Mouse (Mus musculus) spleen, postnatal 4 days (tissue): ENCODE data around the gene Aifm1.

Experiments used
- DNase-seq, 2 experiments: peaks; one replicate each; pipeline ENCODE4 v3.0.0; 2022; ENCODE audit warnings: low spot score in 2 of 2

Aifm1 gene

DNA sequence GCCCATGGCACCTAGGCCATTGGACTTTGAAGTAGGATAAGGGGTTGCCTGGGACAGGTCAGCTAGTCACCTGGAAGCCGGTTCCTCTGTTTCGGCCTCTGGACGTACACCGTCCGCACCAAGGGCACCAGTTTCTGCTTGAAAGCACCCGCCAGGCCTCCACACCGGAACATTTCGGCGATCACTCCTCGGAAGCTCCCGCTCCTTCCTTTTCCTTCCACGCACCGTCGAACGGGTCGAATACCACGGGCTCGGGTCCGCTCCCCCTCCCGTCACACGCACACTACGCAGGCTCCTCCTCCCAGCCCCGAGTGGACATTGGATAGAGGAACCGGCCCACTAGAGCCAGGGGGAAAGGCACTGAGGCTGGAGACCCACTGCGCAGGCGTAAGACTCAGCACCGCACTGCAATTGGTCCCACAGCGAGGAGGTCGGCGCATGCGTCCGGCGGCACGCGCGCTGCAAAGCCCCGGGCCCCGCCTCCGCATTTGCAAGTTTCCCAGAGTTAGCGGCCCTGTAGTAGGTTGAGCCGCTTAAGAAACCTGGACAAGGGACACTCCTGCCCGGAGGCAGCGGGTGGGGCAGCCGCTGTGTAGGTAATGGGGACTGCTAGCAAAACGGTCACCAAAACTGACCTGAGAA, at the start of gene Aifm1:
Gene Aifm1 (minus strand): TSS at position 398 of the 642 bp plus-strand sequence.
- DNase-seq: peak; percentile 90 to 93

DNA sequence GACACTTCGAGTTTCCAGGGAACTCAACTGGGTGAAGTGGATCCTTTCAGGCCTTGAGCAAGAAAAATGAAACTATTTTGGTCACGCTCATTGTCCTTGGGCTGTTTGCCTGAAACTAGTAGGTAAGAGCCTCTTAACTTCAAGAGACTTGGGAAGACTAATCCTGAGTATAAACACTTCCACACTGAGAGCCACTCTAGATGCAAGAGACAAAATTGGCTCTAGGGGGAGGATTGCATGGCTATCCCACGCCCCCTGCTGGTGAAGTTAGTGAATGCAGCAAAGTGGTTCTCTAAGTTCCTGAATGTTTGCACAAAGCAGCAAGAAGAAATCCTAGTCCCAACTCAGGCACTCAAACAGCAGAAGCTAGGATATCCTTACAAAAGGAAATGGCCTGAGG, 18.8 kb upstream of the Aifm1 start:
- DNase-seq: peak; percentile 54 to 86

DNA sequence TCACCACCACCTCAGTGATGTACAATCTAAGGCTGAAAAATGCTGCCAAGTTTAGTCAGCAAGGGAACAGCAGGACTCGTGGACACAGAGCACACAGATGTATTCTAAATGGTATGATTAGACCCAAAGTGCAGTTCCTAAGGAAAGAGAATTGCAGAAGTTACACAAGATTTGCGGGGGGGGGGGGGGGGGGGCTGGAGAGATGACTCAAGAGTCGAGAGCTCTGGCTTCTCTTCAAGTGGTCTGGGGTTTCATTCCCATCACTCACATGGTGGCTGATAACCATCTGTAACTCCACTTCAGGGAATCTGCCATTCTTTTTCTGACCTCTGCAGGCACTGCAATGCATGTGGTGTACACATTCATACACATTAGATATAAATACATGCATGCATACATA, 13.1 kb upstream of the Aifm1 start:
- DNase-seq: no peak

DNA sequence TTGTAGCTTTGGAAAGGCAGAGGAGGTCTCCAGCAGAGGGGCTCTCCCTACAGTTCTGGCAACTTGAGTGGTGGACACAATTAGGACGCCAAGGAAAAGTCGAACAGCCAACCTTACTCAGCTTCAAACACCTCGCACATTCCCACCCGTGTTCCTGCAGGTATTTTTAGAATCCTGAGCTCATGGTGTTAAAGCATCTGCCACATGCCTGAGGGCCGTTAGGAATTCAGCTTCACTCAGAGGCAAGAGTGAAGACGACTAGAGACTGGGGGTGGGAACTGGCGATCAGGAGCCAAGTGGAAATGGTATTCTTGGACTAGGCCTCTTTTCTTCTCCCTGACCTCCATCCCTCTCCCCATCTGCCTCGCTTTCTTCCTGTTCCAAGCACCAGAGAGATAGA, 12.5 kb upstream of the Aifm1 start:
- DNase-seq: no peak

DNA sequence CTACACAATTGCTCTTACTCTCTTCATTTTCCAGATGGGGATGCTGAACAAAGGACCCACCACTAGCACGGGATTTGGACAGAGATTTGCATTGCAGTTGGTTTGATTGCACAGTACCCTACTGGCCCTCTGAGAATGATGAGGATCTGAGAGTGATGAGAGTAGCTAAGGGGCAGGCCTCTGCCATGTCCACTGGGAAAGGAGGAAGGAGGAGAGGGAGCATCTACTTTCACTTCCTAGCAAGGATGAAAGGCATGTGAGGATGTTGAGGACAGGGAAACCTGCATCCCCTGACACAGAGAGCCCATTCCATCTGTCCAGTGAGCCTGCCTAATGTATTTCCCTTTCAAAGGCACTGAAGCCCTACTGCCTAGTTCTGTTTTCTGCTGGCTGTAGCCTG, 12.0 kb upstream of the Aifm1 start:
- DNase-seq: no peak

DNA sequence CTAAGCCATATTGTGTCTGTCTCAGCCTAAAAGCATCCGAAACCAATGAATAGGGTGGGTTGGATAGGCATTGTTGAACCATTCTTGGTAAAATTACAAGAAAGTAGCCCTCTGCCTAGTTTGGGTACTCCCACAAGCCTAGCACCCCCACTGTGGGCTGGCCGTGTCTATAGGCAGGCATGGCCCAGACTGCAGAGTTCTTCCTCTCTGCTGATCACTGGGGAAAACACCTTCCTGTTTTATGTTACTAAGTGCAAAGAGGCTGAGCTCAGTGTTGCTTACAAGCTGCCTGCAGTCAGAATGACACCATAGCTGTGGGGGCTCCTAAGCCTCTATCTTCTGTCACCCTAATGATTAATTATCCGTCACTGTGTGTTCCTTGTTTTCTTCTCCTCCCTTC, 10.1 kb upstream of the Aifm1 start:
- DNase-seq: no peak

DNA sequence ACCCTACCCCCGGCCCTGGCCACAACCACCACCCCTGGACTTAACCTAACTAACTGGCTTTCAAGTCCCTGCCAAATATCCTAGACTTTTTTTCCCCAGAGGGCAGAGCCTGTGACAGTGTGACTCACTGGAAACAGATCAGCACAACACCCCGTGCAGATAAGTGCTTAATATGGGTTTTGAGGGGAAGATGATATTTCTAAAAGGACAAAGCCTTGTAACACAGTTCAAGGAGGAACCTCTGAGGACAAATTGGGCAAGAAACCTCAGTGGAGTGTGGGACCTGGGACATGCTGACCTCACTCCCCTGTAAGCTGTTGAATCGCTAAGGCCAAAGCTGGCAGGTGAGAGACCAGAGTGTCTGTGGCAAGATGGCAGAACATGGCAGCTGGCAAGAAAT, 8.3 kb upstream of the Aifm1 start:
- DNase-seq: no peak

DNA sequence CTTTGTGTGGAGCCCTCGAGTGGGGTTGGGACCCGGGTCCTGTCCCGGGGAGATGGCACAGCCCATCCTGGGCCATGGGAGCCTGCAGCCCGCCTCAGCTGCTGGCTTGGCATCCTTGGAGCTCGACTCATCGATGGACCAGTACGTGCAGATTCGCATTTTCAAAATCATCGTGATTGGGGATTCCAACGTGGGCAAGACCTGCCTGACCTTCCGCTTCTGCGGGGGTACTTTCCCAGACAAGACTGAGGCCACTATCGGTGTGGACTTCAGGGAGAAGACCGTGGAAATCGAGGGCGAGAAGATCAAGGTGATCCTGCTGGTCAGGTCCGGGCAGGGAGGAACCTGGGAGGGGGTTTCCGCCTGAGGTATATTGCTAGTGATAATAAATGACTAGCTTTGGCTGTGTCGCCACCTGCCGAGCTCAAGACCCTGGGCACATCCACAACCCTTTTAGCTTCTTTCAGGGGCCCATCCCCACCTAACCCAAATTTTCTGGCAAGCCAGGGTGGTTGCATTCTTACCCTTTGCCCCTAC, 6.3 kb upstream of the Aifm1 start:
- no peak for DNase-seq

DNA sequence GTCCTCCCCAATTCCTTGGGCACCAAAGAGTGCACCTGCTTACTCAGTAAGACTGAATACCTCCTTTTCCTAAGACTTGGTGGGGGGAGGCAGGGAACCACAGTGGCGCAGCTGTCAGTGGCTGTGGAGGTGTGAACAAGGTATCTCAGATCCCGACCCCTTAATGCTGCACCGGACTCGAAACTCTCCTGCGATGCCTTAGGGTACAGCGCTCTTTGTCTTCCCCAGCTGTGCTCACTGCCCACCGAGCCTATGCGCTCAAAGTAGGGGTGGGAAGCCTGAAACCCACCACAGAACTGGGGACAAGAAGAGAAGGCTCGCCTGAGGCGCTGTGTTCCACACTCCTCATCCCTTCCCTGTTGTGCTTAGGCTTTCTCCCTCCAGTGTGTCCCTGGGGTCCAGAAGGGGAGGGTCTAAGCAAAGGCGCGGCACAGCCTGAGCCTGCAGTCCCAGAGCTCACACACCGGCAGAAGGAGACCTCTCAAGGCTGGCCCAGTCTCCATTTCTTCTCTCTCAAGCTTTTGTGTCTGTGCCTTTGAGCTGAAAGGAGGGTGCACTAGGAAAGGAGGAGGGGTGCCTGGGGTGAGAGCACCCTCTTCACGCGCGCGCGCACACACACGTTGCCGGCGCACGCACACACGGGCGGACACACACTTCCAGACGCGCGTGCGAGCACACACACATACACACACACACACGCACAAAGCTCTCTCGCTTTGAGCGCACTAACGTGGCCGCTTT, 5.6 kb upstream of the Aifm1 start, which contains the start of gene Rab33a:
Gene Rab33a (plus strand): TSS at position 478 of the 741 bp plus-strand sequence.
- DNase-seq: no peak

DNA sequence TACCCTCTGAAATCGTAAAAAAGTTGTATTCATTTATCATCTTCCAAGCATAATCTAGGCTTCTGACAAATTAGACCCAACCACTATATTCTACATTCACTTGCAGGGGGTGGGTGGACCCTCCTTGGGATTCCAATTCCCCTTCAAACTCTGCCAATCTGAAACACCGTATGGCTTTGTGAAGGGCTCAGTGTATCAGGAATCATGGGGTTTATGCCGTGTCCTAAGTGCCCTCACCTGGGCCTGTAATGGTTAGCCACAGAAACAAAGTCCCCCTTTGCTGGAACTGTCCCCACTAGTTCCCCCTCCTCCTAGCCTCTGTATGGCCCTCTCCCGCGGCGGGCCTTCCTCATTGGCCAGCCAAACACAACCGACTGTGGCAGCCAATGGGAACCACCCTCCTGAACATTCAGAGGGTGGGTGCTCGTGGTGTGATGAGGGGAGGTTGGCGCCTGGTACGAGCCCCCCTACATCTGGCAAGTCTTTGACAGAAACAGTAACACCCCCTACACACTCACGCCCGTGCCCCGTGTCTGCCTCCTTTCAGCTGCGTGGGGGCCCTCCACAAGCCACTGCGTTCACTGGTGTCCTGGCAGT, 4.9 kb upstream of the Aifm1 start:
- DNase-seq: no peak

DNA sequence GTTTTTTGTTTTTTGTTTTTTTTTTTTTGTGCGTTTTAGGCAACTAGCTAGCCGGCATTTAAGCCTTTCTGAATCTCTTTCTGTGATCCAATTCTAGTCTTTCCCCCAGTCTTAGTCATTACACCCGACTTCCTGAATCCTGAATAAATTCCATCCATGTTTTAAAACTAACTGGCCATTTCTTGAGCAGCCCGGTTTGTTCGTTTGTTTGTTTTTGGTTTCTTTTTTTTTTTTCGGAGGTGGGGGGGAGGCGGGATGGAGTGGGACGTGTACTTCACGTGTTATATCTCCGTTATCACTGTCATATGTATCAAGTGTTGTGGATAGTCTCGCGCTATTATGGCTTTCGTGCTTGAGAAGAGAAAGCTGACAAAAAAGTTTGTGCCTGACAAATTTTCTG, 461 bp upstream of the Aifm1 start:
- DNase-seq: no peak

DNA sequence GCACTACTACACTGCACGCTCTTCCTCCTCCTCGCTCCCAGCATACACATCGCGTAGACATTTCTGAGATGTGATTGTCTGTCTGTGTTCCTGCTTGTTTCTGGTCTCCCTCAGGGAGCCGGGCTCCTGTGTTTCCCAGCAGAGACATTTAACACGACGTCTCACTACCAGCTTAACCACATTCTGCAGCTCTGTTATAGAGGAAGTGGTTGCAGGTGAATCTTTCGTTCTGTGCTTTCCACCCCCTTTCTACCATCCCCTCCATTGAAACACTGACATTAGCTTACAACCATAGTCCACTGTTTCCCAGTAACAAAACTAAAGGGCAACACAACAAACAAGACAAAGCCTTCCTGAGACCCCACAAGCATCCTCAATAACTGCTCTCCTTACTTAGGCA, 19.6 kb downstream of the Aifm1 start:
- no peak for DNase-seq

DNA sequence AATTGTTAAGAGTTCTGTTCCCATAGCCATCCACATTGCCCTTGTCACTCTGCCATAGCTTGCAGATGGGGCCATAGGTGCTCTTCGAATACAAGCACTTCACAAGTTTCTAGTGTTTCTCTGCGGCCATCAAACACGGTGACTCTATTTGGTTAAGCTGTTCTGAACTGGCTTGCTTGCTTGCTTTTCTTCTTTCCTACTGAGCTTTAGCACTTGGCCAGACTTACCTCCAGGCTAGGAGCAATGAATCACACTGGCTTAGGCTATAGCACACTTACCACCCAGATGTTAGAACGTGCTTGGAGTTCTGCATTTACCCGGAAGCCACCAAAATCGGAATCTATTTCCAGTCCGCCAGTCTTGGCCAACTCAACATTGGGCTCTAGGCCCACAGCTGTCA, 31.7 kb downstream of the Aifm1 start:
- DNase-seq: no peak

DNA sequence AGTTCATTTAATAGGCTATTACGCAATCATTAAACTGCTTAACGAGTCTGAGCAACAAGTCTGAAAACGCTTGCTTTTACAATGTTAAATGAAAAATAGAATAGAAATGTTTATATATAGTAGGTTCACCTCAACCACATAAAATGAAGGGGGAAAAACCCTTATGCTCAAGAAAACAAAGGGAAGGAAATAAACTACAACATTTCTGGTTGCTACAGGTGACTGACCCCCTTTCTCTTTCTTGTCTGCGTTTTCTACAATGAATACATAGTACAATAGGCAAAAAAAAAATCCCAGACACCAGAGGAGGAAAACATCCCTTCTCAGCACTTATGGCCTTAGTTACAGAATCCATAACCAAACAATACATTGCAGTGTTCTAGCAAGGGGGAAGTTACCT, 32.3 kb downstream of the Aifm1 start:
- no peak for DNase-seq

DNA sequence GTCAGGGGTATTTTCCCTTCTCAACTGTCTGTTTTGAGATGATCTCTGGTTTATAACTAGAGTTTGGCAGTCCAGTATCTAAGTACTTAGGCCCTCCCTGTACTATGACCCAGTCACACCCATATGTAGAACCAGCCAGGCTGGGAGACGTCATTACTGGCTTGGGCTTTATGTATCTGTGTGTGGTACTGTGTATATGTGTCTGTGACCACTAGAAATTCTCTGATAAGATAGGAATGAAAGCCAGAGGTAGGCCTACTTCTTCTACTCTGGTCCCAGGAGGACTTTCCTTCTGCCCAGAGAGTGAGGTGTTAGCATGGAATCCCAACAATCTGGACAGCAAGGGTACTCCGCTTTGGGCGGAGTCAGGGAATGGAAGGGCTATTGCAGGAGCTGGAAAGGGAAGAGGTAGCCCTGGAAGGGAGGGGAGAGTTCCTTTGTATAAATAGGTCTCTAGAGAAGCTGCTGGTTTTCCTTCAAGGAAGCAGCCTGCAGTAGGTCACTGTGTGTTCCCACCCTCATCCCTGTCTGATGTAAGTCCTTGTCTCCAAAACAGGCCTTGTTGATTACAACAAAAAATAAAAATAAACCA, 45.9 kb downstream of the Aifm1 start:
- DNase-seq: no peak

DNA sequence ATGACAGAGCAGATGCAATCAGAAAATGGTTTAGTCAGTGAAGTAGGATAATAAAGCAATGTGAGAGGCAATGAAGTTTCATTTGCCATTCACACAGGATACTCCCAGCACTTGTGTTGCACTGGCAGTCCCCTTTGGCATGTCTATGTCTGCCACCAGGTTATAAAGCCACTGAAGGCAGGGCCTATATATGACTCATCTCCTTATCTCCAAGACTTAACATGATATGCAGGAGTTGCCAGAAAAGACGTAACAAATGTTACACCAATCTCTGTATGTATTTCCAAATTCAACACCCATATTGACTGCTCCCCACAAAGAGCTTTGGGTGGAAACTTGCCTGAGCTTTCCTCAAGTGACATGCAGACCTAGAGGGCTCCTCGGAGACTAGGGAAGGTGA, 47.2 kb downstream of the Aifm1 start:
- no peak for DNase-seq

DNA sequence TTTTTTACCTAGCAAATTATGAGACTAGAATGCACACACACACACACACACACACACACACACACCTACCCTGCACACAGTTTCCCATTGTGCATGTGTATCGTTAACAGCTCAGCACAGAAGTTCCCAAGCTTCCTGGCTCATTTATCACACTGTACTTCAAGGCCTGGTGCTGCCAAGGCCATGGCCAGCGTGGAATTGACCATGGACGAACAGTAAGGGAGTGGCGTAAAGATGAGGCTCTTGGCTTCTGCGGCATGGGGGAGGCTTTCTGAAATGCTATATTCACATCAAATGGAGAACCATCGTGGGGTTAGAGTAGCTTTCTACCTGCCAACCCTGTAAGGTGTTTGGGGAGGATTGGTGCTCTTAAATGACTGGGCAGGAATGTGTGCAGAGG, 48.9 kb downstream of the Aifm1 start:
- DNase-seq: no peak

DNA sequence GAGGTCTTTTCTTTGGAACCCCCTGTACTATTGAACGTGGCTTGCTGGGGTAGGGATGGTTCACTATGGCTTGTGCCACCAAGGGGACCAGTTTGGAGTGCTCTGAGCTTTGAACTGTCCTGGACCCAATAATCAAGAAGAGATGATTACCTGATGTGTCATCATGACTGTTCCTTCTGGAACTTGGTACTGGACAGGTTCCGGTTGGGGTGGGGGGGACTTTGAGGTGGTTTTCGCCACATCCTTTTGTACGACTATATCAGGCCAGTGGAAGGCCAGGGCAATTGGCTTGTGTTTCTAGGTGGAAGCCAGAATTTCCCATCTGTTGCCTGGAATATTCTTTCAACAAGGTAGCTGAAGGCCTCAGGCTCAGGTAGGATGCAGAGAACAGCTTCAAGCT, 49.7 kb downstream of the Aifm1 start:
- no peak for DNase-seq

DNA sequence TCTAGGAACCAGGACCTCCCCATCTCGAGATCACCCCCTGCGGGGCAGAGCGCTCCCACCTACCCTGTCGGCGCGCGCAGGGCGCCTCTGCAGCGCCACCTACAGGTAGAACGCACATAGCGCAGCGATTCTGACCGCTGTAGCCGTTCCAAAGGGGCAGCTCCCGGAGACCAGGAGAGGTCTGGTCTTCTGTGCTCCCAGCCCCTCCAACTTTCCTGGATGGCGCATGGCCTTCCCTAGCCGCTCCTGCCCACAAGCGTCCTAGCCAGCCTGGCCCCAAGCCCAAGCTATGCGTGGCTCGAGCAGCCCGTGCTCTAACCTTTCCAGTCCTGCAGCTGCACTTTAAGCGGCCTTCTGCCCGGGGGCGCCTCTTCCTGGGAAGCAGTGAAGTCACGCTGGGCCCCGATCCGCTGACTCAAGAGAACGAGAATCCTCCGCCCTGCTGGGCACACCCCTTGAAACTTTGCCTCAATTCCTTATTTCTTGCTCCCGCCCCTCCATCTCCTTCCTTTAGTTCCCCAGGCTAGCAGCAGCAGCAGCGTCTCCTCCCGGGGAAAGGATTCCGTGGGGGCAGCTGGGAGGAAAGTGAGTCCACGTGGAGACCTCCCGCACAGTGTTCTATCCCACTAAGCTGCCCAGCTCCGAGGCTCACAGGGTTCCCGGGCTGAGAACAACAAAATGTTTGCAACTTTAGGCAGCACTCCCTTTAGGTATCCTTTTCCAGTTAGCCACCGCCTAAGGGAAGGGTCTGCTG, 50.4 kb downstream of the Aifm1 start, which contains the start of gene Elf4:
Gene Elf4 (minus strand): TSS at position 379 of the 754 bp plus-strand sequence.
- DNase-seq: peak; percentile 54 to 86

DNA sequence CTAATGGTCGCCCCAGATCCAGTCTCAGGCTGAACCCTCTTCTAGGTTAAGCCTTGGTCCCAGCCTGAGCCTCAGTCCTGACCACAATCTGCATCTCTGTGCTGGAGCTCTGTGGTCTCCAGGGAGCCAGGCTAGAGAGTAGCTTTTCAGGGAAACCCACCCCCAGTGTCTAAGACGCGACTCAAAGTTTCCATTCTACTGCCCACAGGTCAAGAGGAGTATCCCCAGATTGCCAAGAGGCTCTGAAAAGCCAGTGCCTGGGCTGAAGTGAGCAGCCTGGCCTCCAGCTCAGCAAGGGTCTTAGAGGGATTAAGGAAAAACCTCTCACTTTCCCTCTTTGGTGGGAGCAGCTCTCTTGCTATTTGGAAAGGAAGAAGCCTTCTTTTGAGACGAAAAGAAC, 51.1 kb downstream of the Aifm1 start:
- DNase-seq: no peak

DNA sequence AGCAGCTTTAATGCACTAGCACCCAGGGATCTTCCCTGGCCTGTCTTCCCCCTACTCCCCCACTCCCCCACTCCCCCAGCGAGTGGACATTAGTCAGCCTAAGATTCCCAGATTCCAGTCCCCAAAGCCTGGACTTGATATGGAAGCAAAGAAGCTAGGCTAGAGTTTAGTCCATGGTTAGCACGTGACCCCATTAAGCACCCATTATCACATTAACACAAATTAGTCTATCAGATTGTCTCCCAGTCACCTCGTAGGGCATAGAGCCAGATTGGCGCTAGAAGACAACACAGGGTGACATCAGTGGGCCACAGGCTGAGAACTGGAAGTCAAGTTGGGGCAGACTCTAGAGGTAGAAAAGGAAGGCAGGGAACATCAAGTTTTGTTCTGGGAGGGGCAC, 52.4 kb downstream of the Aifm1 start:
- no peak for DNase-seq

DNA sequence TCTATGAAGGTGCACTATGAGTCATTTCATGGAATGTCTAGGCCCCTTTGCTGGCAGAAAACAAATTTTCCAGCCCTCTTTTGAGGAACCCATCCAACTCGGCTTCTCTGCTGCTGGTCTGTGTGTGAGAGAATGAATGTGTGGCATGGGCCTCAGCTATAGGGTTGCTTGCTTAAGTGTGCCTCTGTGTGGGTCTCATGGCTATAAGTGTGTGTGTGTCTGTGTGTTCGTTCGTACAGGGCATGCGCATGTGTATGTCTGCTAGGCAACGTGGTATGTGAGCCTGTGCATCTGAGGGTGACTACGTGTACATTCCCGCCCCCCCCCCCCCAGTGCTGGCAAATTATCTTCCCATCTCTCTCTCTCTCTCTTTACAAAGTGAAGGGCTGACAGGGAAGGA, 52.9 kb downstream of the Aifm1 start:
- DNase-seq: no peak
